Mouse (Mus musculus): ENCODE measurements around the gene Notch2. TPM values are rescaled to one million over a fixed set of nuclear protein-coding genes. Genes with fewer than 3 reads are reported as not detected.

The Notch2 gene
- polyA plus RNA-seq, 1 experiment from 2014 or later = 7.9 TPM

- no peaks in the 10 kb centered on the region for H3K27me3 ChIP-seq (ENCODE audit: control insufficient read depth, insufficient read depth, low read depth, low read length)
- peaks cover 29% of the 10 kb centered on the region for H3K4me1 ChIP-seq (ENCODE audit: control insufficient read depth, low read depth, low read length)
- no peaks in the 10 kb centered on the region for H3K36me3 ChIP-seq (ENCODE audit: control insufficient read depth, insufficient read depth)
- ATAC-seq (ENCODE audit: low read depth) = no peak
- no peak overlapping the region for H3K4me2 ChIP-seq (ENCODE audit: low read depth, low read length)
- no peak overlapping the region for H3K9ac ChIP-seq (ENCODE audit: low read depth, low read length)
- H3K4me3 ChIP-seq (ENCODE audit: low read depth, low read length) = no peak overlapping the region
- H3K9me3 ChIP-seq (replicated peaks; ENCODE audit: control insufficient read depth, low read length) = no peaks in the 10 kb centered on the region
- WGBS (ENCODE audit: insufficient replicate concordance) = 71% methylated on average over 14 of the region's 14 CpGs
- no peak overlapping the region for H3K27ac ChIP-seq (ENCODE audit: low read length)
These were observed 37.4 kb downstream of the Notch2 start for GRCm38 (mm10) chr3:98050492-98051406.

GRCm38 (mm10) chr3:98051407-98051968, 38.2 kb downstream of the Notch2 start:
- Histone ChIP-seq H3K27ac (ENCODE audit: low read length) (no peak overlapping the region), H3K27me3 (ENCODE audit: control insufficient read depth, insufficient read depth, low read depth, low read length) (no peaks in the 10 kb centered on the region), H3K9ac (ENCODE audit: low read depth, low read length) (no peak overlapping the region), H3K4me1 (ENCODE audit: control insufficient read depth, low read depth, low read length) (peaks cover 26% of the 10 kb centered on the region), H3K4me3 (ENCODE audit: low read depth, low read length) (no peak overlapping the region), H3K9me3 (replicated peaks; ENCODE audit: control insufficient read depth, low read length) (no peaks in the 10 kb centered on the region), H3K36me3 (ENCODE audit: control insufficient read depth, insufficient read depth) (no peaks in the 10 kb centered on the region), H3K4me2 (ENCODE audit: low read depth, low read length) (no peak overlapping the region)
- ATAC-seq (ENCODE audit: low read depth) = no peak
- WGBS (ENCODE audit: insufficient replicate concordance) = 67% methylated on average over 16 of the region's 16 CpGs

DNA sequence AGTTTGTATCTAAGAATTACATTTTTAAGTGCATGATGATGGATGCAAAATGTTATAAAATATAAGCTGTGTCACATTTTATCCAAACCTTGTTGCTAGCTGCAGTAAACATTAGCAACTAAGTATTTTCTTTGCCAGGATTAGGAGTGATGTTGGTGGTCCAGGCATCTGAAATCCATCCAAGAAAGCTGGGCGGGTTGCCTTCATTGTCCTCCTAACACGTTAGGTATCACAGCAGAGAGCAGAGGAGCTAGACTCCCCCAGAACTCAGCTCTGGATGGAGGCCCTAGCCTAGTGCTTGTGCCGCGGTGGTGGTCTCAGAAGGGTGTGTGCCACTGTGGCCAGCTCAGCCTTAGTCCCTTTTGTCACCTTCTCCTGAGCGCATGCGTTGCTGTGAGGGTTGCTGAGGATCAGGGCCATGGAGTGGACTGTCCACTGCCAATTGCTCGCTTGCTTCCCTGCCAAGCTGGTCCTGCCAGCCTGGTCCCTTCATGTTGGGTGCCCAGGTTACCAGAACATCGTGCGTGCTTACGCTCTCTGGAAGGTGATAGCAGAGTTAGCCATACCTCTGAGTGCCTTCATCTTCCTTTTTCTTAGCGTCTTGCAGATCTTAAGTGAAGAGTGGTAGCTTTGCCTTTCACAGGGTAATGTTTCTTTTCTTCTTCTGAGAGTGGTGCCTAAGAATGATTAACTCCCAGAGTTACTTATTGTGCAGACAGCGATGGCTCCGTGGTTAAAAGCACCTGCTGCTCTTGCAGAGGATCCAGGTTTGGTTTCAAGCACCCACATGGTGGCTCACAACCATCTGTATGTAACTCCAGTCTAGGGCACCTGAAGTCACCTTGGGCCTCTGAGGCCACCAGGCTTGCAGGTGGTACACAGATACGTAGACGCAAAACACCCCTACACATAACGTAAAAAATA, 39.4 kb downstream of the Notch2 start:
- ATAC-seq (ENCODE audit: low read depth) = no peak
- H3K36me3 ChIP-seq (ENCODE audit: control insufficient read depth, insufficient read depth) = no peaks in the 10 kb centered on the region
- WGBS (ENCODE audit: insufficient replicate concordance) = 78% methylated on average over 16 of the region's 16 CpGs

DNA sequence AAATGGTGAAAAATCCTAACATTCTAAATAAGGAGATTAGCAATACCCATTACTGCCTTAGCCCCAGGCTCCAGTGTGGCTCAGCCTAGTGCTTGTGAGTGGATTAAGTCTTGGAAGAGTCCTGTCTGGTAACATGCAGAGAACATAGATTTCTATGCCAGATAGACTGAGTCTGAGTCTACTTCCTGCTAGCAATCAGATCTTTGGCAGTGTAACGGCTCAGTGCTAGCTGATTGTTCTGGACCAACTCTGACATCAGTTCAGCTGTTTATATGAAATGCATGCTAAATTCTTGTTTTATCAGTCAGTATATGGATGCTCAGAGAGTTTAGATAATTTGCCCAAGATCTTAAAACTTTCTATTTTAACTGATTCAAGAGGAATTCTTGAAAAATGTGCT, 40.5 kb downstream of the Notch2 start:
- H3K4me3 ChIP-seq (ENCODE audit: low read depth, low read length) = no peak overlapping the region
- no peak overlapping the region for H3K9ac ChIP-seq (ENCODE audit: low read depth, low read length)
- H3K36me3 ChIP-seq (ENCODE audit: control insufficient read depth, insufficient read depth) = no peaks in the 10 kb centered on the region
- H3K27ac ChIP-seq (ENCODE audit: low read length) = no peak overlapping the region
- H3K9me3 ChIP-seq (replicated peaks; ENCODE audit: control insufficient read depth, low read length) = no peaks in the 10 kb centered on the region
- H3K27me3 ChIP-seq (ENCODE audit: control insufficient read depth, insufficient read depth, low read depth, low read length) = no peaks in the 10 kb centered on the region
- no peak overlapping the region for H3K4me2 ChIP-seq (ENCODE audit: low read depth, low read length)
- peaks cover 25% of the 10 kb centered on the region for H3K4me1 ChIP-seq (ENCODE audit: control insufficient read depth, low read depth, low read length)
- 25% methylated on average over 1 of the region's 1 CpGs for WGBS (ENCODE audit: insufficient replicate concordance)
- ATAC-seq (ENCODE audit: low read depth) = no peak

More for the DNA sequence above, 39.4 kb downstream of the Notch2 start:
- H3K27me3 ChIP-seq (ENCODE audit: control insufficient read depth, insufficient read depth, low read depth, low read length) = no peaks in the 10 kb centered on the region
- H3K9me3 ChIP-seq (replicated peaks; ENCODE audit: control insufficient read depth, low read length) = no peaks in the 10 kb centered on the region
- H3K9ac ChIP-seq (ENCODE audit: low read depth, low read length) = no peak overlapping the region
- no peak overlapping the region for H3K27ac ChIP-seq (ENCODE audit: low read length)
- H3K4me3 ChIP-seq (ENCODE audit: low read depth, low read length) = no peak overlapping the region
- peaks cover 25% of the 10 kb centered on the region for H3K4me1 ChIP-seq (ENCODE audit: control insufficient read depth, low read depth, low read length)
- H3K4me2 ChIP-seq (ENCODE audit: low read depth, low read length) = no peak overlapping the region

DNA sequence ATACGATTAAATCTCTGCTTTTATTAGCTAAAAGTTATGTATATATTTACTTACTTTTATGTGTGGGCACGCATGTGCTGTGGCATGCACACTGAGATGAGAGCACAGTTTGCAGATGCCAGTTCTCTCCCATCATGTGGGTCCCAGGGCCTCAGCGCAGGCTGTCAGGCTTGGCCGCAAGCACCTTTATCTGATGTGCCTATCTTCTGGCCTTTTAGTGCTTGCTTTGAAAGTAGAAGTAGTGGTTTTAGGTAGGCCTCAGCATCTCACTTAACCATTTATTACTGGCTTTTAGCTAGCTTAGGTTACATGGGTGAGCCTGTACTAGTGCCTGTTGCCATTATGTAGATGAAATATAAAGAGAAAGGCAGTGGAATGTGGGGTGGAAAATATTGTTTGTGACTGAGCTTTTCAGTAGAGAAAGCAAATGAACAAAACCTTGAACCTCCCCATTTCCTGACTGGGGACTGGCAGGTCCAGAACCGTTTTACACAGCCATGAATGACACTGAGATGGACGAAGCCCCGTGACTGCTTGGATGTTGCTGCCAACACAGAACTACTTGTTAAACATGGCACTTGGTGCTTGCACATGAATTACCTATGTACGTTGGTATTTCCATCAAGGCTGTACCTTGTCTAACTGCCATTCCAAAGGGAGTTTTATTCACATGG, 41.1 kb downstream of the Notch2 start:
- Histone ChIP-seq H3K27ac (ENCODE audit: low read length) (peak overlapping the region; percentile 36; the same call in 1 of the 2 replicates), H3K4me2 (ENCODE audit: low read depth, low read length) (peak overlapping the region; percentile 21)
- ATAC-seq (ENCODE audit: low read depth) = peak; percentile 42; the same call in 1 of the 2 replicates

GRCm38 (mm10) chr3:98055008-98055345, 41.6 kb downstream of the Notch2 start:
- Histone ChIP-seq H3K27me3 (ENCODE audit: control insufficient read depth, insufficient read depth, low read depth, low read length) (no peaks in the 10 kb centered on the region), H3K9ac (ENCODE audit: low read depth, low read length) (no peak overlapping the region), H3K4me3 (ENCODE audit: low read depth, low read length) (no peak overlapping the region), H3K4me1 (ENCODE audit: control insufficient read depth, low read depth, low read length) (peaks cover 32% of the 10 kb centered on the region), H3K9me3 (replicated peaks; ENCODE audit: control insufficient read depth, low read length) (no peaks in the 10 kb centered on the region), H3K36me3 (ENCODE audit: control insufficient read depth, insufficient read depth) (no peaks in the 10 kb centered on the region), H3K4me2 (ENCODE audit: low read depth, low read length) (peak overlapping the region; percentile 21), H3K27ac (ENCODE audit: low read length) (peak overlapping the region; percentile 36; the same call in 1 of the 2 replicates)
- peak; percentile 84 for ATAC-seq (ENCODE audit: low read depth)
- 21% methylated on average over 6 of the region's 6 CpGs for WGBS (ENCODE audit: insufficient replicate concordance)

More for the DNA sequence above, 41.1 kb downstream of the Notch2 start:
- H3K27me3 ChIP-seq (ENCODE audit: control insufficient read depth, insufficient read depth, low read depth, low read length) = no peaks in the 10 kb centered on the region
- WGBS (ENCODE audit: insufficient replicate concordance) = 41% methylated on average over 8 of the region's 8 CpGs
- H3K9me3 ChIP-seq (replicated peaks; ENCODE audit: control insufficient read depth, low read length) = no peaks in the 10 kb centered on the region
- no peak overlapping the region for H3K9ac ChIP-seq (ENCODE audit: low read depth, low read length)
- no peaks in the 10 kb centered on the region for H3K36me3 ChIP-seq (ENCODE audit: control insufficient read depth, insufficient read depth)
- H3K4me1 ChIP-seq (ENCODE audit: control insufficient read depth, low read depth, low read length) = peaks cover 28% of the 10 kb centered on the region
- no peak overlapping the region for H3K4me3 ChIP-seq (ENCODE audit: low read depth, low read length)

- Histone ChIP-seq H3K27me3 (ENCODE audit: control insufficient read depth, insufficient read depth, low read depth, low read length) (no peaks in the 10 kb centered on the region), H3K4me1 (ENCODE audit: control insufficient read depth, low read depth, low read length) (peaks cover 38% of the 10 kb centered on the region), H3K9me3 (replicated peaks; ENCODE audit: control insufficient read depth, low read length) (no peaks in the 10 kb centered on the region), H3K4me2 (ENCODE audit: low read depth, low read length) (no peak overlapping the region), H3K9ac (ENCODE audit: low read depth, low read length) (no peak overlapping the region), H3K27ac (ENCODE audit: low read length) (peak overlapping the region; percentile 12; the same call in 1 of the 2 replicates), H3K36me3 (ENCODE audit: control insufficient read depth, insufficient read depth) (no peaks in the 10 kb centered on the region), H3K4me3 (ENCODE audit: low read depth, low read length) (no peak overlapping the region)
- 73% methylated on average over 20 of the region's 20 CpGs for WGBS (ENCODE audit: insufficient replicate concordance)
- ATAC-seq (ENCODE audit: low read depth) = no peak
These were observed 42.7 kb downstream of the Notch2 start for GRCm38 (mm10) chr3:98055808-98056728.

Data from liver, embryonic 16.5 days (tissue).